Mouse (Mus musculus) kidney, postnatal 14 days (tissue): ENCODE measurements around the gene Crebbp.
"Not testable (repeated sequence)": the region's sequence is repeated elsewhere in the genome, so short reads cannot be mapped to it uniquely, and the experiment has no call there.

Source experiments
- DNase-seq: peaks from one replicate; pipeline ENCODE4 v3.0.0; 2022; ENCODE audit warnings: mixed read lengths

Gene Crebbp

DNA sequence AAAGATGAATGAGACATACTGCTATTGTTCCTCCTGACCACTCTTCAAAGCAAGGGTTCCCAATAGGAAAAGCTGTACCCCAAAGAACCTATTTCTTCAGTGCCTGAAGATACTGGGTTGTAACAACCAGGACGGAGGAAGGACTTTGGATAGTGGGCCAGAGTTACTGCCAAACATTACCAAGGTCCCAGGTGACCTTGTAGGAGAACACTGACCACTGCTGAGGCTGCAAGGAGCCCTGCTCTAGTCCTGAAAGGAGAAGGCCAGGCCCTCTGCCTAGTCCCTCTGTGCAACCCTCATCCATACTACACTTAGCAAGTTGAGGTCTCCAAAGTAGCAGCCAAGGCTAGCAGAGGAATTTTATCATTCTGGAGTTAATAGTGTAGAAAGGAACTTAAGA is 60.7 kb downstream of the Crebbp start:
- peak; percentile 9 for DNase-seq

GRCm38 (mm10) chr16:4138541-4138940 is 75.3 kb downstream of the Crebbp start:
- peak; percentile 20 for DNase-seq

- DNase-seq: no peak
Measured at GRCm38 (mm10) chr16:4133754-4134153, 80.0 kb downstream of the Crebbp start.

- no peak for DNase-seq
Measured at GRCm38 (mm10) chr16:4128894-4129293, 84.9 kb downstream of the Crebbp start.

DNA sequence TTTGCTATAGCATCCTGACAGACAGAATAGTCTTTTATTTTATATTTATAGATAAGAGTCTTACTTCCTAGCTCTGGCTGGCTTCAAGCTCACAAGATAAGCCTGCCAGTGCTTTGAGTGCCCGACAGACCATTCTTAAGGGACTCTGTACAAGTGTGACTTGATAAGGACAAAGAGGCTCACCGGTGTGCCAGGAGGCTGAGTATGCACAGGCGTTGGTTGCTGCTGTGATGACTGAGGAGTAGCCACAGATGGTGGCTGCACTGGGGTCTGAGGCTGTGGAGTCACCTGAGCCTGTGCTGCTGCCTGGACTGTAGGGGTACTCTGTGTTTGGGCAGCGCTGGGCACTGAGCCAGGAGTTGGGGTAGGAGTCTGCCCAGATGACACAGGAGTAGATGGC is 96.7 kb downstream of the Crebbp start:
- no peak for DNase-seq

DNA sequence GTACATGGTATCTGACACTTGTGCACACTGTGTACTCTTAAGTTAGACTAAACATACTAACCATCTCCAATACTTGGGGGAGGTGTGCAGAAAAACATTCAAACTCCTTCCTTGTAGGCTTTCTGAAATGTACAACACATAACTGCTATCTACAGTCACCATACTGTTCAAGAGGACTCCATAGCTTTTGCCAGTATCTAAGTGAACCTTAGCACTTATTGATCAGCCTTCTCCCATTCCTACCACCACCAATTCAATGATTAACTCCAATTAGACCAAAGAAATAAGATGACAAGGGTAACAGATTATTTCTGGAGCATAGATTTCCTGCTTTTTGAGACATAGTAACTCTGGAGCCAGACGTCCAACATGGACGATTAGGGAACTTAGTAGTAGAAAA is 113.4 kb downstream of the Crebbp start:
- DNase-seq: no peak

DNA sequence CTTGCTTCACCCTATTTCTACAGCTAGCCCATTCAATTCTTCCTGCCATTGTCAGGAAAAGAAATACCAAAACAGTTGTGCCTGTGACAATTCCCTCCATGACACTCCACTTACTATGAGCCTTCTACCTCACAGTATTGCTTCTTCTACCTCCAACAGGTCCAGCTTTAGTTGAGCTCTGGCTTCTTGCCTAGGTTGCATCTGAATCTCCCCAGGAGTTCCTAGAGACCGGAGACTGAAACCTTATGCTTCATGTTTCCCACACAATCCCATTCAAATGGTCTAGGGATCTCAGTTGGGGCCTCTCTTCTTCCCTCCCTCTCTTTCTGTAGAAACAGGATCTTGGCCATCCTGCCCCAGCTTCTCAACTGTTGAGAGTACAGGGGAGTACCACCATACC is 116.3 kb downstream of the Crebbp start:
- DNase-seq: no peak

GRCm38 (mm10) chr16:4096898-4097297 is 116.9 kb downstream of the Crebbp start:
- no peak for DNase-seq

- DNase-seq: no peak
Measured at GRCm38 (mm10) chr16:4096141-4096540, 117.7 kb downstream of the Crebbp start.

GRCm38 (mm10) chr16:4087214-4087913 is 126.4 kb downstream of the Crebbp start:
- DNase-seq: no peak

- DNase-seq: no peak
Measured at GRCm38 (mm10) chr16:4085851-4086387, 127.9 kb downstream of the Crebbp start.

DNA sequence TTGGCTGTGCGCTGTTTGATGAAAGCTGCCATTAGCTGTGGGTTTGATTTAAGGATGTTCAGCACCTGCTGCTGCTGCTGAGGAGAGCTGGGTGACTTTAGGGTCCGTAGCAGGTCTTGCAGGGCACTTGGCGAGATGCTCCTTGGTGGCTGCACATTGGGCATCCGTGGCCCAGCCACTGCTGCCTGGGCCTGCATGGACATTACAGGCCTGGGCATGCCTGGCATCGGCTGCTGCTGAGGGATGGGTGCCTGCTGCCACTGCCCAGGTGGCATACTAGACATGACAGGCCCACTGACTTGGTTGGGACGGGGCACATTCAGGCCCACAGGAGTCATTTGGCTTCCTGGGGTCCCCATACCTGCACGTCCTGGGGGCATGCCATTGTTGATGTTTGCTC is 128.7 kb downstream of the Crebbp start:
- DNase-seq: no peak

DNA sequence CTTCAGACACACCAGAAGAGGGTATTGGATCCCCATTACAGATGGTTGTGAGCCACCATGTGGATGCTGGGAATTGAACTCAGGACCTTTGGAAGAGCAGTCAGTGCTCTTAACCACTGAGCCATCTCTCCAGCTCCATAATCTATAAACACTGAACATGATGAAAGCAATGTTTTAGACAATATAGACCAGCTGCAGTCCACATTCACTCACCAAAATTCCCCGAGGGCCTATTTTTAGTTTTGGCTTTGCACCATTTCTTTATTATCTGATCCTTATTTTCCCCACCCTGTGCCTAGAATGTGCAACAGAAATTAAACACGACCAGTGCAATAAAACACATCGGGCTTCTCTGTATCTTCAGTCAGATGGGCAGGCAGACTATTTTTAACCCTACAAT is 133.4 kb downstream of the Crebbp start:
- not testable (repeated sequence) for DNase-seq

- DNase-seq: no peak
Measured at GRCm38 (mm10) chr16:4079656-4080055, 134.1 kb downstream of the Crebbp start.

GRCm38 (mm10) chr16:4078302-4078701 is 135.5 kb downstream of the Crebbp start:
- DNase-seq: not testable (repeated sequence)

GRCm38 (mm10) chr16:4077384-4078061 is 136.3 kb downstream of the Crebbp start, which contains the start of gene Trap1:
Trap1 (minus strand) TSS chr16:4077827.
- DNase-seq: peak; percentile 95

DNA sequence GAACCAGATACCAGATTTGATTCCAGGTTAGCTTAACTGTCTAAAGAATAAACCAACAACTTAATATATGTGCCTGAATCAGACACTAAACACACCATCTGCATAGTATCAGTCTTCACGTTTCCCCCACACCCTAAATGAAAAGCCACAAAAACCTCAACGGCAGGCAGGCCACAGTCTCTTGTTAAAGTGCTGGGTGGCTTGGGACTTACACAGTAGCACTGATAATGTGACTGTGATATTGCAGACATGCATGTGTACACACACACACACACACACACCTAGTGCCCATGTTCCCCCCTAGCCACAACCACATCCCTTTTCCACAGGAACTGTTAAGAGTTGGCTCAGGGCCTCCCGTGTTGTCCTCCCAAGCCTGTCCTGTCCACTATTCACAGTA is 139.0 kb downstream of the Crebbp start:
- DNase-seq: no peak

DNA sequence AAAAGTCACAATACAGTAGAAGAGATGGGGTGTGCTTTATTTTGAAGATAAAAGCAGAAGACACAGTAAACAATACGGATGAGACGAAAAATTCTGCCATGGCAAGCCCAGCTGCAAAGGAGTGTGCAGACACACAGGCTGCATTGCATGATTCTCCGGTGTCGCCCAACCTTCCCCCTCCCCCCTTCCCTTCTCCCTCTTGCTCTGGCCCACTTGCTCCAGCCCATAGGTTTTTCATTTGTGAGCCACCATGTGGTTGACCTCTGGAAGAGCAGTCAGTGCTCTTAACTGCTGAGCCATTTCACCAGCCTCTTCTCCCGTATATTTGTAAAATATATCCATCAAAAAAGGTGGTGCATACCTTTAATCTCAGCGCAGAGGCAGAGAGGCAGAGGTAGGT is 139.5 kb downstream of the Crebbp start:
- no peak for DNase-seq

GRCm38 (mm10) chr16:4068588-4068987 is 145.2 kb downstream of the Crebbp start:
- DNase-seq: peak; percentile 72

DNA sequence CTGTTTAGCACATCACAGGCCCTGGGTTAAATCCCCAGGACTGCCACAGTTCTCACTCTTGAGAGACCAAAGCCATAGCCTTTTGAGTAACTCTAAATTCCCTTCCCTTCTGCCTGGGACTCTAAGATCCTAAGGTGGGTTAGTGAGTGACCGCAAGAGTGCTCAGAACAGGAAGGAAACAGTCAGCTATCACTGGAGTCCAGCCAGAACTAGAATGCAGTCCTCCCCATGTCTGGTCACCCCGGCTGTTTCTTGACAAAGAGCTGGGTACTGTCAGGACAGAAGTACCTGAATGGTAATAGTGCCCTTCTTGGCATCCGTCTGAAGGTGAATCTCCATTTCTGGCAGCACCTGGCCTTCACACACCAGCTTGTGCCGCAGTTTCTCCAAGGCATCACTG is 148.9 kb downstream of the Crebbp start:
- DNase-seq: no peak

GRCm38 (mm10) chr16:4053811-4054210 is 160.0 kb downstream of the Crebbp start:
- DNase-seq: no peak

- DNase-seq: no peak
Measured at GRCm38 (mm10) chr16:4052601-4053000, 161.2 kb downstream of the Crebbp start.

DNA sequence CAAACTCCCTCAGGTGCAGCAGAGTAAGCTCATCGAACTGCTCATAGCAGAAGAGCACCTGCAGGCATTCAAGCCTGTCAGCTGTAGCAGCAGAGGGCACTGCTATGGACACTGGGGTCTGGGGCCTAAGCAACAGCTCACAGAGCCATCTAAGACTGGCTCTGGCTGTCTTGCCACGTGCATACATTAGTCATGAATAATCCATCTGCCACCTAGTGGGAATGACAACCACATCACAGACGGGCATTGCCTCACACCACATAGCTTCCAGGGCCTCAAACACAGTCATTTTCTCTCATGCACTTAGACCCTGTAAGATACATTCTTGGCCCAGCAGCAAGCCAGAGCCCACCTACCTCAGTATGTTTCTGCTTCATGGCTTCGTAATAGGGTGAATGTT is 168.3 kb downstream of the Crebbp start:
- no peak for DNase-seq

- DNase-seq: no peak
Measured at GRCm38 (mm10) chr16:4044093-4044492, 169.7 kb downstream of the Crebbp start.
